Mouse (Mus musculus): ENCODE measurements at regions not wholly inside any gene's neighbourhood (a gene's known extent, or its start where the extent isn't known, plus 50 kb on each side); places are given as distances from the start of the nearest gene placed in this dataset.

- TF ChIP-seq CTCF (IDR thresholded peaks at IDR 0.05), result no peak
- TF ChIP-seq POLR2A (IDR thresholded peaks at IDR 0.05; ENCODE audit: insufficient read depth, low read depth, low read length), result no peak
These were observed 509.6 kb downstream of the Tox3 start for GRCm38 (mm10) chr8:89838494-89838893.
